ENCODE assay signal across 8 mouse cellular contexts in genomic region chr4:134402571-134403262, GRCm38 (mm10). TPM values are rescaled to one million over a fixed set of nuclear protein-coding genes. Genes with fewer than 3 reads are reported as not detected.
DNase-seq lines count a peak whose midpoint lies in the region; ATAC-seq and TF ChIP-seq lines count a peak whose summit lies in the region.

No protein-coding gene starts in this region.

- WGBS in hindbrain, embryonic 16.5 days: 76% methylated on average over 14 of the region's 16 CpGs
- WGBS in hindbrain, embryonic 11.5 days: 76% methylated on average over 16 of the region's 16 CpGs
- WGBS in lung, postnatal 0 days: 35% methylated on average over 16 of the region's 16 CpGs
- 79% methylated on average over 16 of the region's 16 CpGs for WGBS in forebrain, embryonic 13.5 days
- WGBS in forebrain, embryonic 12.5 days: 85% methylated on average over 16 of the region's 16 CpGs

- no peaks in the 10 kb centered on the region for H3K36me3 ChIP-seq in hindbrain, embryonic 16.5 days (ENCODE audit: control insufficient read depth, insufficient read depth, low read length)
- no peaks in the 10 kb centered on the region for H3K36me3 ChIP-seq in hindbrain, embryonic 11.5 days (ENCODE audit: control insufficient read depth, insufficient read depth, low read length)
- H3K36me3 ChIP-seq in lung, postnatal 0 days (ENCODE audit: insufficient read depth, low read length): no peaks in the 10 kb centered on the region
- no peaks in the 10 kb centered on the region for H3K36me3 ChIP-seq in forebrain, embryonic 13.5 days (ENCODE audit: poor library complexity, severe bottlenecking)
- H3K36me3 ChIP-seq in forebrain, embryonic 12.5 days (replicated peaks): no peaks in the 10 kb centered on the region

- no peak overlapping the region for H3K27ac ChIP-seq in hindbrain, embryonic 16.5 days (ENCODE audit: low read depth, low read length)
- no peak overlapping the region for H3K27ac ChIP-seq in hindbrain, embryonic 11.5 days (ENCODE audit: low read depth, low read length)
- no peak overlapping the region for H3K27ac ChIP-seq in lung, postnatal 0 days (ENCODE audit: low read length)
- no peak overlapping the region for H3K27ac ChIP-seq in forebrain, embryonic 13.5 days
- H3K27ac ChIP-seq in forebrain, embryonic 12.5 days: no peak overlapping the region

- H3K9me3 ChIP-seq in hindbrain, embryonic 16.5 days (ENCODE audit: control insufficient read depth, low read length): no peaks in the 10 kb centered on the region
- H3K9me3 ChIP-seq in hindbrain, embryonic 11.5 days (ENCODE audit: control insufficient read depth, low read length): no peaks in the 10 kb centered on the region
- H3K9me3 ChIP-seq in lung, postnatal 0 days (ENCODE audit: low read length): no peaks in the 10 kb centered on the region
- H3K9me3 ChIP-seq in forebrain, embryonic 13.5 days (replicated peaks): no peaks in the 10 kb centered on the region
- no peaks in the 10 kb centered on the region for H3K9me3 ChIP-seq in forebrain, embryonic 12.5 days

- TF ChIP-seq CTCF in lung, postnatal 0 days (IDR thresholded peaks at IDR 0.05): 0 out of 2 replicates have a peak, but pooled peaks have one; percentile 6

- H3K4me3 ChIP-seq in hindbrain, embryonic 16.5 days (ENCODE audit: low read length): no peak overlapping the region
- H3K4me3 ChIP-seq in hindbrain, embryonic 11.5 days (ENCODE audit: low read depth, low read length): no peak overlapping the region
- no peak overlapping the region for H3K4me3 ChIP-seq in lung, postnatal 0 days (ENCODE audit: low read depth, low read length)
- no peak overlapping the region for H3K4me3 ChIP-seq in forebrain, embryonic 13.5 days
- no peak overlapping the region for H3K4me3 ChIP-seq in forebrain, embryonic 12.5 days (replicated peaks)

- peaks cover 15% of the 10 kb centered on the region for H3K4me1 ChIP-seq in hindbrain, embryonic 16.5 days (ENCODE audit: control insufficient read depth, insufficient read depth, low read depth, low read length)
- H3K4me1 ChIP-seq in hindbrain, embryonic 11.5 days (replicated peaks; ENCODE audit: control insufficient read depth, insufficient read depth, low read length): peaks cover 5% of the 10 kb centered on the region
- H3K4me1 ChIP-seq in lung, postnatal 0 days (ENCODE audit: insufficient read depth, low read depth, low read length): peaks cover 11% of the 10 kb centered on the region; the same call in 1 of the 2 replicates
- peaks cover 34% of the 10 kb centered on the region for H3K4me1 ChIP-seq in forebrain, embryonic 13.5 days
- H3K4me1 ChIP-seq in forebrain, embryonic 12.5 days: peaks cover 31% of the 10 kb centered on the region

- ATAC-seq in hindbrain, embryonic 16.5 days: 0 out of 2 replicates have a peak, but pooled peaks have one; percentile 7
- ATAC-seq in hindbrain, embryonic 11.5 days (ENCODE audit: low FRiP score): no peak
- ATAC-seq in hematopoietic stem cell, adult 5-6 weeks (replicated peaks in 1 of 2; ENCODE audit: insufficient read depth in 1 of 2, low FRiP score in 2 of 2, low TSS enrichment in 1 of 2, low read depth in 1 of 2, poor library complexity in 2 of 2, severe bottlenecking in 2 of 2): peak; percentile 29 to 46
- ATAC-seq in lung, postnatal 0 days: peak; percentile 30
- ATAC-seq in forebrain, embryonic 13.5 days: no peak
- ATAC-seq in forebrain, embryonic 12.5 days (ENCODE audit: low FRiP score): no peak

- no peak overlapping the region for H3K4me2 ChIP-seq in hindbrain, embryonic 16.5 days (ENCODE audit: low read length)
- no peak overlapping the region for H3K4me2 ChIP-seq in hindbrain, embryonic 11.5 days (replicated peaks; ENCODE audit: low read depth, low read length)
- H3K4me2 ChIP-seq in lung, postnatal 0 days (replicated peaks; ENCODE audit: low read depth, low read length): 0 out of 2 replicates have a peak overlapping the region, but pooled peaks have one; percentile 12
- H3K4me2 ChIP-seq in forebrain, embryonic 13.5 days: no peak overlapping the region
- no peak overlapping the region for H3K4me2 ChIP-seq in forebrain, embryonic 12.5 days

- no peaks in the 10 kb centered on the region for H3K27me3 ChIP-seq in hindbrain, embryonic 16.5 days (replicated peaks; ENCODE audit: control insufficient read depth, insufficient read depth, low read length)
- no peaks in the 10 kb centered on the region for H3K27me3 ChIP-seq in hindbrain, embryonic 11.5 days (ENCODE audit: control insufficient read depth, insufficient read depth, low read length)
- no peaks in the 10 kb centered on the region for H3K27me3 ChIP-seq in lung, postnatal 0 days (replicated peaks; ENCODE audit: insufficient read depth, low read length)
- no peaks in the 10 kb centered on the region for H3K27me3 ChIP-seq in forebrain, embryonic 13.5 days
- H3K27me3 ChIP-seq in forebrain, embryonic 12.5 days: no peaks in the 10 kb centered on the region

- H3K9ac ChIP-seq in hindbrain, embryonic 16.5 days (ENCODE audit: low read depth, low read length): no peak overlapping the region
- no peak overlapping the region for H3K9ac ChIP-seq in hindbrain, embryonic 11.5 days (ENCODE audit: low read depth, low read length)
- no peak overlapping the region for H3K9ac ChIP-seq in lung, postnatal 0 days (replicated peaks; ENCODE audit: low read depth)
- no peak overlapping the region for H3K9ac ChIP-seq in forebrain, embryonic 13.5 days
- H3K9ac ChIP-seq in forebrain, embryonic 12.5 days: no peak overlapping the region

- no peak for DNase-seq in hindbrain, embryonic 11.5 days (ENCODE audit: low spot score)
- DNase-seq in adrenal gland, postnatal 14 days: peak; percentile 74
- peak; percentile 50 for DNase-seq in lung, postnatal 0 days (ENCODE audit: low spot score)
- DNase-seq in spleen, adult 12 weeks (ENCODE audit: low spot score): no peak

- no peak for TF ChIP-seq EP300 in lung, postnatal 0 days (IDR thresholded peaks at IDR 0.05)

RNA-seq across cellular contexts. Expression of gene Pafah2, which starts 6.6 kb away (rescaled TPM):
- 7.8 and 8.5 TPM in 2 replicates for polyA plus RNA-seq in hindbrain, embryonic 16.5 days (2015; fragmentation: Nextera tagmentation; extraction: Ambion mirVana)
- 7.9 and 10.2 TPM in 2 replicates for polyA plus RNA-seq in hindbrain, embryonic 11.5 days (2014; fragmentation: Nextera tagmentation; extraction: Ambion mirVana)
- total RNA-seq in adrenal gland, postnatal 14 days (2021): 15.9 and 21.2 TPM in 2 replicates
- 15.7 and 25.3 TPM in 2 replicates for total RNA-seq in hematopoietic stem cell, adult 5-6 weeks (2017)
- polyA plus RNA-seq in lung, postnatal 0 days (2015; fragmentation: Nextera tagmentation; extraction: Ambion mirVana): 14.1 and 16.2 TPM in 2 replicates
- polyA plus RNA-seq in forebrain, embryonic 13.5 days (2015; fragmentation: Nextera tagmentation; extraction: Ambion mirVana): 6.3 and 6.5 TPM in 2 replicates
- polyA plus RNA-seq in forebrain, embryonic 12.5 days (2016; fragmentation: Nextera tagmentation; extraction: Ambion mirVana): 7.2 and 8.3 TPM in 2 replicates

RNA-seq across cellular contexts. Expression of gene Extl1, which starts 19.1 kb away (rescaled TPM):
- polyA plus RNA-seq in hindbrain, embryonic 16.5 days (2015; fragmentation: Nextera tagmentation; extraction: Ambion mirVana): 0.65 and 0.66 TPM in 2 replicates
- 0.18 and 0.26 TPM in 2 replicates for polyA plus RNA-seq in hindbrain, embryonic 11.5 days (2014; fragmentation: Nextera tagmentation; extraction: Ambion mirVana)
- total RNA-seq in adrenal gland, postnatal 14 days (2021): 0.96 and 1.7 TPM in 2 replicates
- total RNA-seq in hematopoietic stem cell, adult 5-6 weeks (2017): 0.20 and 0.50 TPM in 2 replicates
- 0.82 and 1.3 TPM in 2 replicates for polyA plus RNA-seq in lung, postnatal 0 days (2015; fragmentation: Nextera tagmentation; extraction: Ambion mirVana)
- 0.12 and 0.37 TPM in 2 replicates for polyA plus RNA-seq in forebrain, embryonic 13.5 days (2015; fragmentation: Nextera tagmentation; extraction: Ambion mirVana)
- polyA plus RNA-seq in forebrain, embryonic 12.5 days (2016; fragmentation: Nextera tagmentation; extraction: Ambion mirVana): 0.32 and 0.37 TPM in 2 replicates

RNA-seq across cellular contexts. Expression of gene Slc30a2, which starts 59.7 kb away (rescaled TPM):
- 0.17 and 0.25 TPM in 2 replicates for polyA plus RNA-seq in hindbrain, embryonic 16.5 days (2015; fragmentation: Nextera tagmentation; extraction: Ambion mirVana)
- polyA plus RNA-seq in hindbrain, embryonic 11.5 days (2014; fragmentation: Nextera tagmentation; extraction: Ambion mirVana): not detected in 2 replicates
- 13.4 and 18.8 TPM in 2 replicates for total RNA-seq in adrenal gland, postnatal 14 days (2021)
- not detected in 2 replicates for total RNA-seq in hematopoietic stem cell, adult 5-6 weeks (2017)
- 0.79 and 1.1 TPM in 2 replicates for polyA plus RNA-seq in lung, postnatal 0 days (2015; fragmentation: Nextera tagmentation; extraction: Ambion mirVana)
- not detected in 2 replicates for polyA plus RNA-seq in forebrain, embryonic 13.5 days (2015; fragmentation: Nextera tagmentation; extraction: Ambion mirVana)
- polyA plus RNA-seq in forebrain, embryonic 12.5 days (2016; fragmentation: Nextera tagmentation; extraction: Ambion mirVana): not detected in 2 replicates

Comparison
In these comparisons a context has a peak if more than half of its experiments do, and no peak if none do; other contexts are left out.
1. ATAC-seq: peak in hindbrain, embryonic 16.5 days (single experiment), hematopoietic stem cell, adult 5-6 weeks (2 of 2) and lung, postnatal 0 days (single experiment); none in hindbrain, embryonic 11.5 days (single experiment), forebrain, embryonic 13.5 days (single experiment) and forebrain, embryonic 12.5 days (single experiment).
2. DNase-seq: peak in adrenal gland, postnatal 14 days (single experiment) and lung, postnatal 0 days (single experiment); none in hindbrain, embryonic 11.5 days (single experiment) and spleen, adult 12 weeks (single experiment).